Mouse (Mus musculus): ENCODE results near the gene Dgki.

DNA sequence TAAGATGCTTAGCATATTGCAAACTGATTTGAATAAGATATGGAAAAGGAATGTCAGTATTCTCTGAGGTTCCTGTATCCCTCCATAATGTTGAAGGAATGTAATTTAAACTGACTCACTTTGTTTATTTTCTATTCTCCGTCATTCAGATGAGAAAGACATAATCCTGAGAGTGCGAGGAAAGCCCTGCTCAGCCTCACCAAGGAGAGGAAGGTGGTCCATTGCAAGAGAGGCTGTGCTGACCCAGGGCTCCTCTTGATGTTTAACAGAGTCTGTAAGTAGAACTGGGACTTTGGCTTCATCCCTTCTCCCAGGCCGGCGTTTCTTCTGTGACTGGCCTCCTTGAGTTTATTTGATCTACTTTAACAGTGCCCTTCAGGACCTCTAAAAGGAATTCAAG lies 423.6 kb downstream of the Dgki start:
- no peak for TF ChIP-seq GABPA (IDR thresholded peaks at IDR 0.05; ENCODE audit: low read depth, low read length)
- no peak for TF ChIP-seq UBTF (IDR thresholded peaks at IDR 0.05; ENCODE audit: borderline replicate concordance, insufficient read depth, low read depth, low read length)
- no peak for TF ChIP-seq EP300 (IDR thresholded peaks at IDR 0.05; ENCODE audit: low read depth in 1 of 2, low read length in 2 of 2)
- TF ChIP-seq ZC3H11A (IDR thresholded peaks at IDR 0.05; ENCODE audit: low read depth, low read length) = no peak
- no peak for TF ChIP-seq CTCF (IDR thresholded peaks at IDR 0.05 in 2 of 3, conservative IDR thresholded peaks at IDR 0.05 in 1 of 3; ENCODE audit: control insufficient read depth in 1 of 3, insufficient read depth in 1 of 3, low read depth in 2 of 3, low read length in 3 of 3, poor library complexity in 1 of 3, severe bottlenecking in 1 of 3)
- TF ChIP-seq POLR2A (IDR thresholded peaks at IDR 0.05; ENCODE audit: control insufficient read depth in 1 of 2, insufficient read depth in 1 of 2, low read depth in 1 of 2, low read length in 2 of 2, poor library complexity in 1 of 2) = no peak
- TF ChIP-seq ZKSCAN1 (IDR thresholded peaks at IDR 0.05; ENCODE audit: low read depth, low read length) = no peak
- no peak for TF ChIP-seq RAD21 (IDR thresholded peaks at IDR 0.05; ENCODE audit: low read depth, low read length)
- no peak for TF ChIP-seq GATA1 (IDR thresholded peaks at IDR 0.05; ENCODE audit: low read depth, low read length)
- TF ChIP-seq MAFK (IDR thresholded peaks at IDR 0.05; ENCODE audit: borderline replicate concordance, low read depth, low read length) = no peak
- TF ChIP-seq HCFC1 (IDR thresholded peaks at IDR 0.05; ENCODE audit: low read depth, low read length) = no peak
- TF ChIP-seq CHD1 (IDR thresholded peaks at IDR 0.05; ENCODE audit: low read depth, low read length) = no peak
- no peak for TF ChIP-seq SIN3A (IDR thresholded peaks at IDR 0.05; ENCODE audit: low read length)
- no peak for TF ChIP-seq KAT2A (conservative IDR thresholded peaks at IDR 0.05; ENCODE audit: low read depth, low read length)
